Mouse (Mus musculus) inflammation-experienced regulatory T-cells, adult 16 weeks (primary cell): ENCODE results near the gene Adgrf2. TPM values are rescaled to one million over a fixed set of nuclear protein-coding genes. Genes with fewer than 3 reads are reported as not detected.

Experiments
- polyA plus RNA-seq: library from polyadenylated mRNA; unstranded; fragments of 100-300 nt; shearing (Covaris generic); gene quantifications from one replicate; pipeline ENCODE4 v1.2.1, GENCODE M21; 2017

Gene Adgrf2
- not detected for polyA plus RNA-seq

DNA sequence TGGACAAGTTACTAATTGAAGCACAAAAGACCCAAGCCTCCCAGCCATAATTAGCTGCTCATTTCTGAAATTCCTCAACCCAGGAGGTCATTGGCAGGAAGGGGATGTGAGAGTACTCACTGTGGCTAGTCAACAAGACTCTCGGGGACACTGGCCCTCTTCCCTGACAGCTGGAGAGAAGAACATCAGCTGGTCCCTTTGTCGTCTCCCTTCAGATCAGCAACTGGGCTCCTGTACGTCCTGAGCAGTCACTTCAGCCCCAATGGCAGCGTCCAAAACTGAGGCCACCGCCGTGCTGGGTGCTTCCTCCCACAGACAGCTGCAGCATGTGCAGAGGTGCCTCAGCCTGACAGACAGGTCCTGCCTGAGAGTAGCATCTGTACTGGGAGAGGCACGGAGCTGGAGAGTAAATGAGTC, at the start of gene Adgrf2:
Gene Adgrf2, minus strand, starts transcription at position 379 of the 417 bp plus-strand sequence.

GRCm38 (mm10) chr17:42692136-42692535, 49.8 kb downstream of the Adgrf2 start, which contains the start of gene Adgrf4:
TSS of gene Adgrf4 (minus strand) at chr17:42692284.

Other genes with a start within 250 kb of the Adgrf2 start
- not detected for gene Opn5, start 130.8 kb downstream of the Adgrf2 start, polyA plus RNA-seq
- gene Adgrf4, start 49.9 kb downstream of the Adgrf2 start, polyA plus RNA-seq: not detected
- gene Cd2ap, start 134.5 kb upstream of the Adgrf2 start, polyA plus RNA-seq: 6.0 TPM